Mouse (Mus musculus): ENCODE results near the gene Agbl5. TPM values are rescaled to one million over a fixed set of nuclear protein-coding genes. Genes with fewer than 3 reads are reported as not detected.

Gene Agbl5
- polyA plus RNA-seq, 1 experiment: 3.1 TPM

- Histone ChIP-seq H3K36me3 (ENCODE audit: control insufficient read depth, insufficient read depth) (no peaks in the 10 kb centered on the region), H3K4me3 (peak overlapping the region; percentile 71)
These were observed 2.3 kb upstream of the Agbl5 start for GRCm38 (mm10) chr5:30886209-30886608.

GRCm38 (mm10) chr5:30886731-30887130, 1.8 kb upstream of the Agbl5 start:
- peak overlapping the region; percentile 100 for H3K4me2 ChIP-seq (ENCODE audit: low read depth)

More at GRCm38 (mm10) chr5:30886209-30886608, 2.3 kb upstream of the Agbl5 start:
- Histone ChIP-seq H3K4me2 (ENCODE audit: low read depth) (peak overlapping the region; percentile 100), H3K79me2 (ENCODE audit: control insufficient read depth, insufficient read depth) (no peaks in the 10 kb centered on the region), H3K27me3 (ENCODE audit: control insufficient read depth, insufficient read depth, insufficient read length) (no peaks in the 10 kb centered on the region), H3ac (ENCODE audit: control insufficient read depth, insufficient read length) (no peak overlapping the region)
- TF ChIP-seq MYOG (IDR thresholded peaks at IDR 0.05; ENCODE audit: control insufficient read depth in 1 of 3, insufficient read depth in 1 of 3, insufficient read length in 2 of 3, low read depth in 2 of 3) (no peak), MYOD1 (IDR thresholded peaks at IDR 0.05; ENCODE audit: control insufficient read depth in 1 of 3, insufficient read length in 2 of 3, low read depth in 2 of 3) (no peak), POLR2AphosphoS2 (IDR thresholded peaks at IDR 0.05; ENCODE audit: insufficient read length, low read depth) (no peak), MAX (IDR thresholded peaks at IDR 0.05; ENCODE audit: low read depth) (no peak), SRF (IDR thresholded peaks at IDR 0.05; ENCODE audit: control insufficient read depth, insufficient read length, low read depth) (no peak), USF1 (IDR thresholded peaks at IDR 0.05; ENCODE audit: low read depth) (no peak), TCF12 (IDR thresholded peaks at IDR 0.05; ENCODE audit: insufficient read depth, poor library complexity, severe bottlenecking) (no peak)

GRCm38 (mm10) chr5:30887331-30887761, 1.1 kb upstream of the Agbl5 start:
- Histone ChIP-seq H3K27me3 (ENCODE audit: control insufficient read depth, insufficient read depth, insufficient read length) (no peaks in the 10 kb centered on the region), H3K79me2 (ENCODE audit: control insufficient read depth, insufficient read depth) (no peaks in the 10 kb centered on the region), H3K4me3 (peak overlapping the region; percentile 71), H3ac (ENCODE audit: control insufficient read depth, insufficient read length) (peak overlapping the region; percentile 12), H3K36me3 (ENCODE audit: control insufficient read depth, insufficient read depth) (no peaks in the 10 kb centered on the region), H3K4me2 (ENCODE audit: low read depth) (peak overlapping the region; percentile 100)
- TF ChIP-seq POLR2A (IDR thresholded peaks at IDR 0.05; ENCODE audit: insufficient read length, low read depth) (peak; percentile 68), TCF12 (IDR thresholded peaks at IDR 0.05; ENCODE audit: insufficient read depth, poor library complexity, severe bottlenecking) (no peak), REST (IDR thresholded peaks at IDR 0.05; ENCODE audit: insufficient read depth, insufficient read length) (no peak), POLR2AphosphoS2 (IDR thresholded peaks at IDR 0.05; ENCODE audit: insufficient read length, low read depth) (peak; percentile 11), MAX (IDR thresholded peaks at IDR 0.05; ENCODE audit: low read depth) (no peak), MYOD1 (IDR thresholded peaks at IDR 0.05; ENCODE audit: control insufficient read depth in 1 of 3, insufficient read length in 2 of 3, low read depth in 2 of 3) (no peak), CEBPB (IDR thresholded peaks at IDR 0.05; ENCODE audit: insufficient read depth, poor library complexity, severe bottlenecking) (no peak), MYOG (IDR thresholded peaks at IDR 0.05; ENCODE audit: control insufficient read depth in 1 of 3, insufficient read depth in 1 of 3, insufficient read length in 2 of 3, low read depth in 2 of 3) (no peak), USF1 (IDR thresholded peaks at IDR 0.05; ENCODE audit: low read depth) (no peak), TCF3 (IDR thresholded peaks at IDR 0.05; ENCODE audit: insufficient read length, low read depth) (no peak), SRF (IDR thresholded peaks at IDR 0.05; ENCODE audit: control insufficient read depth, insufficient read length, low read depth) (no peak)

More at GRCm38 (mm10) chr5:30886731-30887130, 1.8 kb upstream of the Agbl5 start:
- H3K4me3 ChIP-seq: peak overlapping the region; percentile 71
- H3ac ChIP-seq (ENCODE audit: control insufficient read depth, insufficient read length): no peak overlapping the region
- H3K79me2 ChIP-seq (ENCODE audit: control insufficient read depth, insufficient read depth): no peaks in the 10 kb centered on the region
- H3K27me3 ChIP-seq (ENCODE audit: control insufficient read depth, insufficient read depth, insufficient read length): no peaks in the 10 kb centered on the region
- no peaks in the 10 kb centered on the region for H3K36me3 ChIP-seq (ENCODE audit: control insufficient read depth, insufficient read depth)
- TF ChIP-seq MYOD1 (IDR thresholded peaks at IDR 0.05; ENCODE audit: control insufficient read depth in 1 of 3, insufficient read length in 2 of 3, low read depth in 2 of 3): no peak
- no peak for TF ChIP-seq E2F4 (IDR thresholded peaks at IDR 0.05; ENCODE audit: insufficient read depth)
- no peak for TF ChIP-seq SRF (IDR thresholded peaks at IDR 0.05; ENCODE audit: control insufficient read depth, insufficient read length, low read depth)
- no peak for TF ChIP-seq TCF3 (IDR thresholded peaks at IDR 0.05; ENCODE audit: insufficient read length, low read depth)
- TF ChIP-seq POLR2AphosphoS2 (IDR thresholded peaks at IDR 0.05; ENCODE audit: insufficient read length, low read depth): no peak
- no peak for TF ChIP-seq TCF12 (IDR thresholded peaks at IDR 0.05; ENCODE audit: insufficient read depth, poor library complexity, severe bottlenecking)
- no peak for TF ChIP-seq MYOG (IDR thresholded peaks at IDR 0.05; ENCODE audit: control insufficient read depth in 1 of 3, insufficient read depth in 1 of 3, insufficient read length in 2 of 3, low read depth in 2 of 3)
- TF ChIP-seq POLR2A (IDR thresholded peaks at IDR 0.05; ENCODE audit: insufficient read length, low read depth): no peak

GRCm38 (mm10) chr5:30887858-30888336, 597 bp upstream of the Agbl5 start:
- H3K4me3 ChIP-seq: peak overlapping the region; percentile 71
- H3ac ChIP-seq (ENCODE audit: control insufficient read depth, insufficient read length): peak overlapping the region; percentile 12
- H3K36me3 ChIP-seq (ENCODE audit: control insufficient read depth, insufficient read depth): peaks cover 4% of the 10 kb centered on the region
- peak overlapping the region; percentile 100 for H3K4me2 ChIP-seq (ENCODE audit: low read depth)
- TF ChIP-seq CEBPB (IDR thresholded peaks at IDR 0.05; ENCODE audit: insufficient read depth, poor library complexity, severe bottlenecking) (peak; percentile 52; the same call in 1 of the 2 replicates), MYOG (IDR thresholded peaks at IDR 0.05; ENCODE audit: control insufficient read depth in 1 of 3, insufficient read depth in 1 of 3, insufficient read length in 2 of 3, low read depth in 2 of 3) (no peak), MAX (IDR thresholded peaks at IDR 0.05; ENCODE audit: low read depth) (no peak), TCF12 (IDR thresholded peaks at IDR 0.05; ENCODE audit: insufficient read depth, poor library complexity, severe bottlenecking) (no peak), TCF3 (IDR thresholded peaks at IDR 0.05; ENCODE audit: insufficient read length, low read depth) (no peak), REST (IDR thresholded peaks at IDR 0.05; ENCODE audit: insufficient read depth, insufficient read length) (no peak), E2F4 (IDR thresholded peaks at IDR 0.05; ENCODE audit: insufficient read depth) (peak; percentile 25)
- no peaks in the 10 kb centered on the region for H3K27me3 ChIP-seq (ENCODE audit: control insufficient read depth, insufficient read depth, insufficient read length)
- no peaks in the 10 kb centered on the region for H3K79me2 ChIP-seq (ENCODE audit: control insufficient read depth, insufficient read depth)
